Mouse (Mus musculus) urinary bladder, postnatal 36 days (tissue): ENCODE data around the gene Pias4.
"Not testable (repeated sequence)": the region's sequence is repeated elsewhere in the genome, so short reads cannot be mapped to it uniquely, and the experiment has no call there.

ENCODE experiments used
- DNase-seq, 2 experiments: peaks; one replicate each; pipeline ENCODE4 v3.0.0; 2022; ENCODE audit warnings: low spot score in 2 of 2, mixed read lengths in 1 of 2

Gene Pias4

DNA sequence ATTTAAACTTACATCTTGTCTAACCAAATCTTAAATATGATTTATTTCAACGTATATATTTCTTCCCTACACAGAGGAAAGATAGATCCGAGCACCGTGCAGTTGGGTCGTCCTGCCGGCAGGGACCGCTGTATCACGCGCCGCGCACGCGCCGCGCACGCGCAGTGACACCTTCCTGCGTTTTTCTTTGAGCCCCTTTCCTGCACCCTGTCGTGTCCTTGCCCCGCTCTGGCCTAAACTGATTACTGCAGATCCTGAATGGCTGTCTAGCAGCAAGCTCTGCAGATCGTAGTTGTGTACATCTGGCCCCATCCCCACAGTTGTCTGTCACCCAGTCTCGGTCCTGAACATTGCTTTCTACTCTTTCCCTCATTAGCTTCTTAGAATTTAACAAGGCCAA is 5.4 kb upstream of the Pias4 start:
- DNase-seq = peak in 1 of 2 experiments; percentile 79

DNA sequence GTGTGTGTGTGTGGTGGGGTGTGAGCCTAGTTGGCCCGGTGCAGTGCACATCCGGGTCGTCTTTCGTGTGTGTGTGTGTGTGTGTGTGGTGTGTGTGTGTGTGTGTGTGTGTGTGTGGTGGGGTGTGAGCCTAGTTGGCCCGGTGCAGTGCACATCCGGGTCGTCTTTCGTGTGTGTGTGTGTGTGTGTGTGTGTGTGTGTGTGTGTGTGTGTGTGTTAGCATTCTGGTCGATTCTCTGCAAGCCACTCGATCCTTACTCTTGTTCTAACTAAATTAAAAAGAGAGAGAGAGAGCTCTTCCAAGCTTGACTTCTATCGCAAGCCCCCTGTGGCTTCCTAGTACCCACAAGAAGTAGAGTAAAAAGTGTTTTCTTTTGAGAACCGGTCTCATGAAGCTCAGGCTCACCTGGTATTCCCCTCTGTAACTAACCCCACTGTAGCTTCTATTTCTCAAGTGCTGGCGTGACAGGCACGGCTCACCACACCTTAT is 1.7 kb upstream of the Pias4 start:
- DNase-seq = not testable (repeated sequence)

DNA sequence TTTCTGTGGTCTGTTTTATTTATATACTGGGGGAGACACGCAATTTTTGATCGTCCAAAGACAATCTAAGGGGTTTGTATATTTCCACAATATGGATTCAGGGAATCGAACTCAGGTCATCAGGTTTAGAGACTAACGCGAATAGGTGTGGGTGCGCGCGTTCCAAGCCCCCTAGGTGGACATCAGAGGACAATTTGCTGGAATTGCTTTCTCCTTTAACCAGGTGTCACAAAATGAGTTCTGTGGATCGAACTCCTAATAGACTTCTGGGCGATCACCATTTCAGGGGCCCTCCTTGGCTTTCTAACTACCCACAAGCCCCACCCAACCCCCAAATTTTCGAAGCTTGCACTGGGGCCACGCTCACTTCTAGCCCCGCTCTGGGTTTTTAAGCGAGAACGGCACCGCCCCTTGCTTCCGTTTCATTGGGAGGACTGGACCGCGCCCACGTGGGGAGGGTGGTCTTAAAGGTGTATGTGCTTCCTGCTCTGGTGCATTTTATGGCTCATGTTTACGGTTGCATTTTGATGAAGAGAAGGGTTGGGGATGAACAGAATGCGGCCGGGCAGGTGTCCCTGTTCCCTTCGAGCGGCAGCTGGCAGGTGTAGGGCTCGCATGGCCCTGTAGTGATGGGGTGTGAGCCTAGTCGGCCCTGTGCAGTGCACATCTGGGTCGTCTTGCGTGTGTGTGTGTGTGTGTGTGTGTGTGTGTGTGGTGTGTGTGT is 960 bp upstream of the Pias4 start:
- peak; percentile 79 to 88 for DNase-seq

DNA sequence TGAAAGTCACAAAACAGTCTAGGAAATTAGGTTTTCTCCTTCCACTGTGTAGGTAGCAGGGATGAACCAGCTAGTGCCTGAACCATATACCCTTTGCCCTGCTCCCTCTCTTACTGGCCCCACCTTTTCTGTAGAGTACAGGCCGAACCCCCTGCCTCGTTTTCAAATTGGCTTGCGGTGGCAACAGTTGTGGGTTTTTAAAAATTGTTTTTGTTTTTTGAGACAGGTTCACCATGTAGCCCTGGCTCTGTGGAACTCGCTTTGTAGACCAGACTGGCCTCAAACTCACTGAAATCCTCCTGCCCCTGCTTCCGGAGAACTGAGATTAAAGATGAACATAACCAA is 336 bp upstream of the Pias4 start:
- no peak for DNase-seq

DNA sequence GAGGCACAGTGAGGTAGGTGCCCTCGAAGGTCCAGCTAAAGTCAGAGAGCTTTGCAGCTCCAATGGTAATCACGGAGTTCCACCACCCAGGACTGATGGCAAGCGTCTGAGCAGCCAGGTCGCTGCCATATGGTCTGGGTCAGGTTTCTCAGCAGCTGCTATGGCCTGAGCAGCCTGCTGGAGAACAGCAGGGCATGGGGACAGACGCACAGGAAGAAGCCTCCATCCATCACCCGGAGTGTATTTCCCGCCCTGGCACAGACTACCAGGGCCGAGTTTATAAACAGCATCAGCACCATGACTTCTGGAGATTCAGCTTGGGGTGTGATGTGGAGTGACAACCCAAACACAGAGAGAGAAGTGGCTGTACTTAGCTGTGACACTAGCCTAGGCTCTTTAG is 2.6 kb downstream of the Pias4 start:
- no peak for DNase-seq

DNA sequence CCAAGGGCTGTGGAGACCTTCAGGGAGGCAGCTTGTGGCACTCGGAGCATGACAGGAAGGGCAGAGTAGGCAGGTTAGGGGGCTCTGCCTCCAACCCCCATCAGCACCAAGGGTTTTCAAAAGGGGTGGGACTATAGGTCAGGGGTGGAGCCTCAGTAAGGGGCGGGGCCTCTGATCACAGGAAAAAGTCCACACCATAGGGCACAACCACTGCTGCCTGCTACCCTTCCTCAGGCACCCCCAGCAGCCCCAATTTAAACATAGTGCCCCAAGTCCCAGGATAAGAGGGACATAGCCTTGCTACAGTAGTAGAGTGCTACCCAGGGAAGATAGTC is 5.4 kb downstream of the Pias4 start:
- DNase-seq = no peak

DNA sequence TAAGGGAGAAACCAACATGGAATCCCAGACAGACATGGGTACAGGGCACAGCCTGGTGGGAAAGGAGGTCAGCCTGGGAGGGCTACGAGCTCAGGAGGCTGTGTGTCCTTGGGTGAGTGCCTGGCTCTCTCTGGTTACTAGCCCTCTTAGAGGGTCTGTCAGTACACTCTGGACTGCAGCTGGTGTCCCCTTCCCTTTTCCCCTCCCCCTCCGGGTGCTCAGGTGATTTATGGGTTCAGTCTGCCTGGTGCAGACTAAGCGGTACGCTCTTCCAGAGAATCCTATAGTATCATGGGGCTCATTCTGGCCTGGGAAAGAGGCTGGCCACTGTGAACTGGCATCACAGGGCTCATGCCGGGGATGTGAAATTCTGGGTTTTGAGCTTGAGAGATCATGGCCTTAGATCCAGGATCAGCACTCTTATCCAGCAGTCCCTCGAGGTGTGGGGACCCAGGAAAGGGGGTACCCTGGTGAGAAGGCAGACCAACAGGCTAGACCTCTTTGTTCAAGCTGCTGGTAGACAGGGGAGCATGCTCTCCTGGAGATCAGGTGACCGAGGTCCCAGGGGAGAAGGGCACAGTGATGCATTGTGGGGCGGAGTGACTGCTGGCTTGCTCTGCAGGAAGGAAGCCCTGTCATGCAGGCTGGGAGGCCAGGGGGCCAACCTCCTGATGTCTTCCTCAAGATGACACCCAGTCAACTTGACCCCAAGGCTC is 6.0 kb downstream of the Pias4 start:
- DNase-seq = no peak

DNA sequence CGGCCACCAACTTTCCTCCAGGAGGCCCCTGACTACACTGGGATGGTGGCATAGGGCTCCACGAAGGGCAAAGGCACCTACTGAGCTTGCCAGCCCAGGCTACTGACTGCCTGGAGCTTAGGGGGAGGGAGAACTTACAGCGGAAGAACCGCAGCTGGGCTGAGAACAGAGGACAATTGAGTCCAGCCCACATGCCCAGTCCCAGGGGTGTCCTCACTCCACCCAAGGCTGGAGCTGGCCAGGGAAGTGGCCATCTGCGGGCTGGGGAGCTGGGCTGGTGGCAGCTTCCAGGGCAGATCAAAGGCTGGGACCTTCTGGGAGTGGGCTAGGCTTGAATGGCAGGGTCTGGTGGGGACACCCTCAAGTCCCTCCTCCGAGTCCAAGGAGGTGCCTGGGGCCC is 13.0 kb downstream of the Pias4 start:
- DNase-seq = no peak

DNA sequence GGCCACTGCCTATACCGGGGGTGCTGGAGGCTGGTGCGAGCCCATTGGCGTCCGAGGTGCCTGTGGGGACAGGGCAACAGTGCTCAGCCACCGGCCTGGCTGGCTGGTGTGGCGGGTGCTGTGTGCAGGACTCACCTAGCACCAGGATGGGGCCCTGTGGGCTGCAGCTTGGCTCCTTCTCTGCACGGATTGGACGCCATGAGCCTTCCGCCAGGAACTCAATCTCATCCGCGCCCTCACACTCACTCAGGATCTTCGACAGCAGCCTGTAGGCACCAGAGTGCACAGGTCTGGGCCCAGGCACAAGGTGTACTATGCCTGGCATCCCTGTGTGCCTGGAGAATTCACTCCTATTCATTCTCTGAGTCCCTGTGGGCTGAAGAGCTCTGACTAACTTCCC is 13.4 kb downstream of the Pias4 start:
- DNase-seq = no peak

DNA sequence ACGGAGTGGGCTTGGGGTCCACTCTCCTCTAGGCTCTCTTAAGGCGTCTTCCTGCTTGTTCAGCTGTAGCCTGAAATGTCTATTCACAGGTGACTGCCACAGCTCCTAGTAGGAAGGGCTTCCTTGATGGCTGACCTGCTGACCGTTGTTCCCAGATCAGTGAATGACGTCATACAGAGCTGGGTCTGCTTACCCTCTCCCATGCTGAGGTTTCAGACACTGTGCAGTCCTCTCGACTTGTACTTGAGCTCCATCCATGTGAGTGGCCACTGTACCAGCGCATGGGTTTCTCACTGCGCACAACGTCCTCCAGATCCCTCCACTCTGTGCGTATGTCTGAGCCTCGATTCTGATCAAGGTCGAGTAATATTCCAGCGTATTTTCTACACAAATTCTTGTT is 15.1 kb downstream of the Pias4 start:
- DNase-seq = no peak

DNA sequence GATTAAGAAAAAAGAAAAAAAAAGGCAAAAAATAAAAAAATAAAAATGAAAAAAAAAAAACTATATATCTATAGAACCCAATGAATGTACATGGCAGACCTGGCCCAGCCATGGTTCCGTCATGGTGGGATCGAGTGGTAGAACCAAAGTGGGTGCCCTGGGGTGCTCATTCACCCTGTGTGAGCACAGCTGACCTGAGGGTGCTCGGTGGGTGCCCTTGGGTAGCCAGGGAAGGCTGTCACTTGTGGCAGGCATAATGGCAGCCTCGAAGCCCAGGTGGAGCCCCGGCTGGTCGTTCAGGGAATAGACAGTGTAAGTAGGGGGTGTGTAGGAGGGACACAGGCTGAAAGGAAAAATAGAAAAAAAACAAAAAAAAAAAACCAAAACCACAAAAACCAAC is 16.5 kb downstream of the Pias4 start:
- DNase-seq = no peak

DNA sequence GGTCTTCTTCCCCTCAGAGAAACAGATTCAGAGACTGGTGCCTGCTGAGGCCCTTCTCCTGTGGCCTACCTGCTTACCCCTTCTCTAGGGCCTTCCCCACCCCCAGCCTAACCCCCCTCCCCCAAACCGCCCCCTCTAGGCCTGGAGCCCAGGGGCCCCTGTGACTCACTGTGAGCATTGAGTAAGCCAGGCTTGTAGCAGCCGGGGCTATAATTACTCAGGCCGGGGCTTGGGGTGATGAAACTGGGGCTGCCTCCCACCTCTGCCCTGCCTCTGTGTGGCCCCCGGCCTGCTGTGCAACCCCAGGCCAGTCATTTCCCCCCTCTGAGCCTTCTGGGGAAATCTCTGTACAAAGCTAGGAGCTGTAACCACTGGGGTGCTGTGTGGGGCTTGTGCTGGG is 21.4 kb downstream of the Pias4 start:
- no peak for DNase-seq

DNA sequence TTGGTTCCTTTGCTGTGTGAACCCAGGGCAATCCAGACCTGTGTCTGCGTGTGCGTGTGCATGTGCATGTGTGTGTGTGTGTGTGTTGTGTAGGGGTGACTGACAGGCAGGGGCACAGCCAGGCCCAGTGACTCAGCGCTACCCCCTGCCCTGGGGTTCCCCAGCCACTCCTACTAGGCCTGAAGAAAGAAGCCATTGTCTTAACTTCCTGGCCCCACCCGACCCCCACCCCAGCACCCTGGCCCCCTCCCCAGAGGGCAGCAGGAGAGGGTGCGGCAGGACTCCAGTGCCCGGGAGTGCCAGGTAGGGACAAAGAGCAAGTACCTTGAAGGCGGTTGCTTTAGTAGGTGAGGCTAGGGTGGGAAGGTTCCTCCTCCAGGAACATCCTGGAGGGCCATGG is 21.9 kb downstream of the Pias4 start:
- DNase-seq = no peak

DNA sequence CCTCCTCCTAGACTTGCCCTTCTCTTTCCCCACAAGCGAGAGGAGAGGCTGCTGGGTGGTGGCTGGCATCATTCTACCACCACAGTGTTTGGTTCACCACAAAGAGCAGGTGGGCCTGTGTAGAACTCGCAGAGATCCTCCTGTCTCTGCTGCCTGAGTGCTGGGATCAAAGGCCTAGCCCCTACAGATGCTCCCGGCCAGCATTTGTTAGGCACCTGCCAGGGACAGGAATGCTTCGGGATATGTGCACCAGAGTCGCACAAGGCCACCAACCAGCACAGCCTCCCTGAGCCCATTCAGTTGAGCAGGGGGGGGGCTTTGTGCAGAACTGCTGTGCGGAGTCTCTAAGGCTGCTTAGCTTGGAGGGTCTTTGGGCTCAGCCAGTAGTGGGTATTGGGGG is 22.4 kb downstream of the Pias4 start:
- no peak for DNase-seq

DNA sequence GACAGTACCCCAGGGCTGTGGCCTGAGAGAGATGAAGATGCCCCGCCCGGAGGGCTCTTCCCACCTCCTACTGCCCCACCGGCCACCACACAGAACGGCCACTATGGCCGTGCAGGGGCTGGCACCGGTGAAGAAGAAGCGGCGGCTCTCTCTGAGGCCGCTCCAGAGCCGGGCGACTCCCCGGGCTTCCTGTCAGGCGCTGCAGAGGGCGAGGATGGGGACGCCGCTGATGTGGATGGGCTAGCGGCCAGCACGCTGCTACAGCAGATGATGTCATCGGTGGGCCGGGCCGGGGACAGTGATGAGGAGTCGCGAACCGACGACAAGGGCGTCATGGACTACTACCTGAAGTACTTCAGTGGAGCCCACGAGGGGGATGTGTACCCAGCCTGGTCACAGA is 23.1 kb downstream of the Pias4 start:
- DNase-seq = no peak

DNA sequence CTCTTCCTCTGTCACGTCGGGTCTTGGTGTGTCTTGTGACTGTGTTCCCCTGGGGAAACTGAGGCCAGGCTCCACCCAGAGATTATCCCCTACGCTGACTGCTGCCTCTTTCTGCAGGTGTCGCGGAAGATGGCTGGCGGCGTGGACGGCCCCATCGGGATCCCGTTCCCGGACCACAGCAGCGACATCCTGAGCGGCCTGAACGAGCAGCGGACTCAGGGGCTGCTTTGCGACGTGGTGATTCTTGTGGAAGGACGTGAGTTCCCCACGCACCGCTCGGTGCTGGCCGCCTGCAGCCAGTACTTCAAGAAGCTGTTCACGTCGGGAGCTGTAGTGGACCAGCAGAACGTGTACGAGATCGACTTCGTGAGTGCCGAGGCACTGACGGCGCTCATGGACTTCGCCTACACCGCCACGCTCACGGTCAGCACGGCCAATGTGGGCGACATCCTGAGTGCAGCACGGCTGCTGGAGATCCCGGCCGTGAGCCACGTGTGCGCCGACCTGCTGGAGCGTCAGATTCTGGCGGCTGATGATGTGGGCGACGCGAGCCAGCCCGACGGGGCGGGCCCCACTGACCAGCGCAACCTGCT is 23.8 kb downstream of the Pias4 start:
- no peak for DNase-seq

DNA sequence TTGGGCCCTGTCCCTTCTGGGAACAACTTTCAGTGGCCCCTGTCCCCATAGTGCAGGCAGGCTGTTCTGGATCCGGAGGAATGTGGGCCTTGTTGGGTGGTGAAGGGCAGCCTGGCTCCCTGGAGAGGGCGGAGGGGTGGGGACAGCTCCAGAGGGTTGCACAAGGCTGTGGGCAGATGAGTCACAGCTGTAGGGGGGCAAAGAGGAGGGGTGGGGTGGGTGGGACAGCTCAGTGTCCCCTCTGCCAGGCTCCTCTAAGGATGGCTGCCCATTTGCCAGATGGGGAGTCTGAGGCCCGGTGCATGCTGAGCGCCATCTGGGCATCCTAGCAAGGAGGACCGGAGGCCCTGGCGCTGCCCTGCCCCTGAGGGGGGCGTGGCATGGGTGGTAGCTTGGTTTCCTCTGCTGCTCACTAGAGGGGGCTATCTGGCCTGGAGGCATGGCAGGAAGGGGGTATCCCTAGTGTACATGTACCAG is 24.5 kb downstream of the Pias4 start:
- DNase-seq = peak in 1 of 2 experiments; percentile 65

DNA sequence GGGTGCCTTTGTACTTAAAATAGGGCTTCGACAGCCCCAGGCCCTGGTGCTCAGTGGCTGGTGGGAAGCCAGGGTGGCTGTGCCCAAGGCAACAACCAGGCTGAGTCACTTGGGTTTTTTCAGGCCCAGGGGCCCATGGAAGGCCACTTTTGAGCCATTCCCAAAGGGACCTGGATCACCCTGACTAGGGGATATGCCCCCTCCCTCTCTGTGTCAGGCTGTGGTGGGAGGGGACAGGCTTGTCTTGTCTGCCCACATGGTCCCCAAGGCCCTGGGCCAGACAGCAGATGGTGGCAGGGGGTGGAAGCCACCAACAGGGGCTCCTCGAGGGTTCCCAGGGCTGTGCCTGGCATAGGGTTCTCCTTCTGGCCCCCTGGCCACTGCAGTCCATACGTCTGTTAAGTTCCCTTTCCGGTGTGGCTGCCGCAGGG is 25.2 kb downstream of the Pias4 start:
- DNase-seq = no peak

DNA sequence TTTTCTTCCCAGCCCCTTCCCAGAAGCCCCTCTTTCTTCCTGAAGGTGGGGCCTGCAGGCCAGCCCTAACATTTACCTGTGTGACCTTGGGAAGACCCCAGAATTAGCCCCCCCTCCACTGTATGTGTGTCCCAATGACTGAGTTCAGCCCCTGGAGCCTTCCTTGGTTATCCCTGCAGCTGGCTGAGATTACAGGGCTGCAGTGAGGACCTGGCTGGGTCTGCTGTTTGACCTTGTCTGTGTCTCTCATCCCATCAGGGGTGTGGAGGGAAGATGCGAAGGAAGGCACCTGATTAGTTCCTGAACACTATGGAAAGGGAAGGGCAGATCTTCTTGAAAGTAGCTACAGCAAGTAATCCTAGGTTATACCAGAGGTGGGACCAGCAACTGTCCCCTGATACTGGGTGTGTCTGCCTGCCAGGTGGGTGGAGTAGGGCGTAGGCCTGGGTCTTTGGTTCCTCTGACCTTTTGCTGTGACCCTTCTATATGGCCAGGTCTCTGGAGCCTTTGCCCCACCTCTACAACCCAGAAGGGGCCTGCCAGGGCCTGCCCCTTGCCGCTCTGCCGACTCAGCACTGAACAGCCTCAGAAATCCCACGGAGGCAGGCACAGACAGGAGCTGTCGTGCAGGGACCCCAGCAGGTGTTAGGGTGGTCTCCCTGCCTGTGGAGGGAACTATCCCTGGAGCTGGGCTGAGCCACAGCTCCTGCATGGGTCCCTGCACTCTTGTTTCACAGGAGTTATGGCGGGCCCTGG is 26.1 kb downstream of the Pias4 start:
- no peak for DNase-seq

DNA sequence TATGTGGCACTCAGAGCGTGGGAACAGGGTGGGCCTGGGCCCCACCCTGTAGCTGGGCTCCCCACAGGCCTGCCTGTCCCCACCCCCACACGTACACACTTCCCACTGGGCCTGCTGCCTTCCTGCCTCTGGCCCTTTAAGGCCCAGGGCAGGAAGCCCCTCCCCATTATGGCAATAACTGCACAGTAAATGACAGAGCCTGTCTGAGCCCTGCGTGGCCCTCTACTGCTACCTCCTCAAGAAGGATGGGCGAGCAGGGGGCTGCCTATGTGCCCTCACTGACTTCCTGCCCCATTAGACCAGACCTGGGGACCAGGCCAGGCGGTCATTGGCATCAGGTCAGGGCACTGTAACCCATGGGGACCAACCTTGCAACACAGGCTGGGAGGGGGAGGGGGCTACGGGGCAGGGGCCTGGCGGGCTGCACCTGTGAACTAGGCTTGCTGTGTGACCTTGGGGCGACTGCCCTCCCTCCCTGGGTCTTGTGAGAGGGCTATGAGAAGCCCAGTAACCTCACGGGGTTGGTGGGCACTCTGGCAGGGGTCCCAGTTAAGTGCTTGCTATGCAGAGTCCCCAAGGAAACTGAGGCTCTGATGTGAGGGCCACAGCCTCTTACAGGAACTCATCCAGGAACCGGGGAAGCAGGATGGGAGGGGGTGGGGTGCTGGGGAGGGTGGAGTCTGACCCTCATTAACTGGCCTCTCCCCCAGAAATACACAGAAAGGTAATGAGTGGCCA is 26.8 kb downstream of the Pias4 start:
- DNase-seq = peak in 1 of 2 experiments; percentile 46

DNA sequence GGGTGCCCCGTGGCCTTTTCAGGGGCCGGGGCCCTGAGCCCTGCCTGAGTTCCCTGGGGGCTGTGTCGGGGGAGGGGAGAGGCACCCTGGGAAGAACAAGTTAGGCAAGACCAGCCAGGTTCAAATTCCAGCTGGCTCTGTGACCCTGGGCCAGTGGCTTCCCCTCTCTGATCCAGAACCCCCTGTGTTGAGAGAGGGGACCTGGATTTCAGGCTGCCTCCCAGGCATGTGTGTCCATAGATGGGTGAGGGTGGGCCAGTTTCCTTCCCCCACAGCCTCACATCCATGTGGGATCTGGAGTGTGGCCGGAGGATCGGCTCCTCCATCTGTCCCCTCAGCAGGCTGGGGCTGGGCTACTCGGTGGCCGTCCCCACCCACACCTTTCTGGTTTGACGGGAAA is 27.7 kb downstream of the Pias4 start:
- DNase-seq = no peak

DNA sequence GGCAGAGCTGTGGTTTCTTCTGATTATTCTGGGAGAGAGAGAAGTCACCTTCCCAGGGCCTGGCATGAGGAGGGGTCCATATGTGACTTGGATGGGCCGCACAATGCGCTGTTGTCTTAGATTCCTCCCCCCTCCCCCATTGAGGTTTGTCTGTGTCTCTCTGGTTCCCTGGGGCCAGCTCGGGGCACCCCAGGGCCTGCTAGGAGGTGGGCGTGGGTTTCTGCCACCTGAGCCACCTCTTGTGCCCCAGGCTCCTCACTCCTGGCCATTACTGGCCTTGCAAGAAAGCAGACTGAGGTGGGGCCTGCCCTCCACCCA is 28.2 kb downstream of the Pias4 start:
- no peak for DNase-seq
